Mouse (Mus musculus) CH12.LX (cell line): Measurements from ENCODE around the gene Txlng. TPM values are rescaled to one million over a fixed set of nuclear protein-coding genes. Genes with fewer than 3 reads are reported as not detected.

Experiments
- DNase-seq: peaks from one replicate; pipeline ENCODE4 v3.0.0-alpha.2; 2013; ENCODE audit errors: extremely low read depth
- H3K27ac ChIP-seq: 2 replicates; pipeline ENCODE4 v1.5.1; 2012; ENCODE audit warnings: low read depth, mild to moderate bottlenecking, control low read depth, moderate library complexity; ENCODE audit not compliant: insufficient read depth
- H3K27me3 ChIP-seq: replicated peaks from 2 replicates; pipeline ENCODE3; 2012; ENCODE audit warnings: inconsistent platforms
- H3K36me3 ChIP-seq, 2 experiments: replicated peaks in 1 of 2; 2 replicates each; pipeline versions ENCODE3 to v1.6.1; 2012; ENCODE audit warnings: inconsistent platforms in 1 of 2, low read length in 1 of 2, mild to moderate bottlenecking in 1 of 2, mixed read lengths in 1 of 2, moderate library complexity in 1 of 2; ENCODE audit not compliant: control insufficient read depth in 1 of 2, insufficient read depth in 1 of 2
- H3K4me1 ChIP-seq, 2 experiments: 2 replicates each; pipeline ENCODE4 v1.6.1; 2012; ENCODE audit warnings: inconsistent platforms in 1 of 2, moderate library complexity in 1 of 2; ENCODE audit not compliant: insufficient read depth in 2 of 2, control insufficient read depth in 1 of 2
- H3K4me2 ChIP-seq: 2 replicates; pipeline ENCODE4 v1.6.1; 2012; ENCODE audit warnings: low read depth, mild to moderate bottlenecking, control low read depth; ENCODE audit not compliant: poor library complexity, insufficient read depth, severe bottlenecking
- H3K4me3 ChIP-seq, 3 experiments: fragments of 150-350 bp in 1 of 3; sonication (generic) in 1 of 3; replicated peaks in 1 of 3; 2 replicates each; pipeline versions ENCODE3 to v1.5.1; 2011 to 2012; ENCODE audit warnings: low read depth in 2 of 3, low read length in 2 of 3, mild to moderate bottlenecking in 2 of 3, moderate library complexity in 2 of 3, control low read depth in 1 of 3, improper control_type of control experiment in 1 of 3, inconsistent platforms in 1 of 3, mixed read lengths in 1 of 3; ENCODE audit not compliant: poor library complexity in 1 of 3
- H3K79me2 ChIP-seq: replicated peaks from 2 replicates; pipeline ENCODE4 v1.6.1; 2012; ENCODE audit warnings: mild to moderate bottlenecking, moderate library complexity; ENCODE audit not compliant: control insufficient read depth, poor library complexity, insufficient read depth, severe bottlenecking; ENCODE audit errors: extremely low read depth
- H3K9ac ChIP-seq: 2 replicates; pipeline ENCODE4 v1.6.1; 2012; ENCODE audit warnings: low read depth, mild to moderate bottlenecking, control low read depth, moderate library complexity; ENCODE audit not compliant: insufficient read depth
- H3K9me3 ChIP-seq: replicated peaks from 2 replicates; pipeline ENCODE3; 2012; ENCODE audit warnings: low read length, inconsistent platforms, mixed read lengths
- BHLHE40 ChIP-seq: IDR thresholded peaks from 2 replicates; pipeline ENCODE4 v1.6.1; 2011; ENCODE audit warnings: mild to moderate bottlenecking, low read depth, low read length, improper control_type of control experiment
- CHD1 ChIP-seq: IDR thresholded peaks from 2 replicates; pipeline ENCODE4 v1.6.1; 2012; ENCODE audit warnings: low read depth, low read length, improper control_type of control experiment, inconsistent platforms
- CHD2 ChIP-seq: IDR thresholded peaks from 2 replicates; pipeline ENCODE4 v1.6.1; 2011; ENCODE audit warnings: low read length, improper control_type of control experiment
- CTCF ChIP-seq, 2 experiments: IDR thresholded peaks in 1 of 2; conservative IDR thresholded peaks in 1 of 2; 2 replicates each; pipeline ENCODE4 v1.5.1; 2011 to 2012; ENCODE audit warnings: low read depth in 2 of 2, low read length in 2 of 2, improper control_type of control experiment in 1 of 2, inconsistent platforms in 1 of 2, mild to moderate bottlenecking in 1 of 2, moderate library complexity in 1 of 2
- E2F4 ChIP-seq: IDR thresholded peaks from 2 replicates; pipeline ENCODE4 v1.6.1; 2011; ENCODE audit warnings: low read depth, low read length, improper control_type of control experiment; ENCODE audit not compliant: insufficient replicate concordance
- ETS1 ChIP-seq: conservative IDR thresholded peaks from 2 replicates; pipeline ENCODE4 v1.6.1; 2012; ENCODE audit warnings: low read depth, mild to moderate bottlenecking, inconsistent platforms, low read length, improper control_type of control experiment, moderate library complexity
- HCFC1 ChIP-seq: IDR thresholded peaks from 2 replicates; pipeline ENCODE4 v1.6.1; 2012; ENCODE audit warnings: low read depth, mild to moderate bottlenecking, inconsistent platforms, low read length, improper control_type of control experiment
- IRF4 ChIP-seq: IDR thresholded peaks from 2 replicates; pipeline ENCODE4 v1.6.1; 2014; ENCODE audit warnings: low read depth, mild to moderate bottlenecking, inconsistent platforms, low read length, improper control_type of control experiment
- JUN ChIP-seq: IDR thresholded peaks from 2 replicates; pipeline ENCODE4 v1.6.1; 2011; ENCODE audit warnings: low read depth, mild to moderate bottlenecking, low read length, improper control_type of control experiment, moderate library complexity; ENCODE audit not compliant: insufficient read depth
- JUND ChIP-seq: conservative IDR thresholded peaks from 2 replicates; pipeline ENCODE4 v1.6.1; 2011; ENCODE audit warnings: low read depth, low read length, improper control_type of control experiment
- MAFK ChIP-seq: IDR thresholded peaks from 2 replicates; pipeline ENCODE4 v1.6.1; 2011; ENCODE audit warnings: low read length, improper control_type of control experiment; ENCODE audit not compliant: insufficient replicate concordance
- MAZ ChIP-seq: IDR thresholded peaks from 2 replicates; pipeline ENCODE4 v1.6.1; 2012; ENCODE audit warnings: low read depth, mild to moderate bottlenecking, inconsistent platforms, low read length, improper control_type of control experiment, moderate library complexity
- MYC ChIP-seq: IDR thresholded peaks from 2 replicates; pipeline ENCODE4 v1.6.1; 2011; ENCODE audit warnings: low read depth, mild to moderate bottlenecking, improper control_type of control experiment, low read length
- POLR2A ChIP-seq: IDR thresholded peaks from 2 replicates; pipeline ENCODE4 v1.6.1; 2011; ENCODE audit warnings: low read depth, mild to moderate bottlenecking, improper control_type of control experiment, low read length
- POLR2AphosphoS2 ChIP-seq: IDR thresholded peaks from 2 replicates; pipeline ENCODE4 v1.6.1; 2011; ENCODE audit warnings: low read depth, low read length, improper control_type of control experiment
- RAD21 ChIP-seq: IDR thresholded peaks from 2 replicates; pipeline ENCODE4 v1.6.1; 2011; ENCODE audit warnings: low read depth, mild to moderate bottlenecking, low read length, improper control_type of control experiment, moderate library complexity
- RCOR1 ChIP-seq: conservative IDR thresholded peaks from 2 replicates; pipeline ENCODE4 v1.6.1; 2012; ENCODE audit warnings: low read depth, mild to moderate bottlenecking, inconsistent platforms, low read length, improper control_type of control experiment
- SMC3 ChIP-seq: IDR thresholded peaks from 2 replicates; pipeline ENCODE4 v1.6.1; 2011; ENCODE audit warnings: low read depth, low read length, improper control_type of control experiment
- TBP ChIP-seq: conservative IDR thresholded peaks from 2 replicates; pipeline ENCODE4 v1.6.1; 2011; ENCODE audit warnings: low read depth, low read length, improper control_type of control experiment
- USF1 ChIP-seq: IDR thresholded peaks from 2 replicates; pipeline ENCODE4 v1.6.1; 2014; ENCODE audit warnings: low read depth, mild to moderate bottlenecking, inconsistent platforms, low read length, improper control_type of control experiment
- ZKSCAN1 ChIP-seq: IDR thresholded peaks from 2 replicates; pipeline ENCODE4 v1.6.1; 2012; ENCODE audit warnings: low read depth, inconsistent platforms, low read length, improper control_type of control experiment, borderline replicate concordance
- ZMIZ1 ChIP-seq: IDR thresholded peaks from 2 replicates; pipeline ENCODE4 v1.6.1; 2012; ENCODE audit warnings: low read depth, mild to moderate bottlenecking, inconsistent platforms, low read length, improper control_type of control experiment
- dilution Hi-C: fragments of 300-500 bp; cut with MboI; formaldehyde crosslinking; loops from 2 replicates; pipeline ENCODE4 v1.14.3; 2020; ENCODE audit warnings: low sequenced_read_pairs; ENCODE audit not compliant: extremely low pct_unique_long_range_greater_than_20kb, extremely low pct_ligation_motif_present
- in situ Hi-C: fragments of 300-500 bp; cut with MboI; formaldehyde crosslinking; loops from 3 replicates; pipeline ENCODE4 v1.14.3; 2019; ENCODE audit warnings: low sequenced_read_pairs, low pct_ligation_motif_present, low pct_unique_long_range_greater_than_20kb, mixed read lengths
- polyA plus RNA-seq: library from polyadenylated mRNA; unstranded; fragments of >175 nt; gene quantifications from 2 replicates; pipeline ENCODE4 v1.2.1, GENCODE M21; 2012; ENCODE audit warnings: low read depth; ENCODE audit not compliant: insufficient read length
- total RNA-seq, 2 experiments: library from RNA; depleted of rRNA; stranded (reverse); fragments of 300-350 nt in 1 of 2; fragments of >200 nt in 1 of 2; gene quantifications; 2 replicates each; pipeline ENCODE4 v1.2.3; 2012 to 2014

Txlng gene
- total and polyA plus RNA-seq, 3 experiments: 12.7 to 29.2 (median 22.1) TPM

DNA sequence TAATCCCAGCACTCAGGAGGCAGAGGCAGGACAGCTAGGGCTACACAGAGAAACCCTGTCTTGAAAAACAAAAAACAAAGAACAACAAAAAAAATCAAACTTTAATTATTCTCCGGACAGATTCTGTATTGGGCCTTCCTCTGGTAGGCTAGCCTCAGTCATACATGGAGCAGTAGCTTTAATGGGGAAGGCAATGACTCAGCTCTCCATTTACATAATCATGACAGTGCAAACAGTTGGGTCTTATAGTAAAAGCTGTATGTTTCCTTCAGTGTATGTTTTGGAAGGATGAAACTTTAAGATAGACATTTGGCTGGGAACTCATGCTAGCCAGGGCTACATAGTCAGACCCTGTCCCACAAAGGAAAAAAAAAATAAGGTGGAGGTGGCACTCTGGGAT, 19.4 kb upstream of the Txlng start:
- in situ Hi-C loops: loop anchor here (25.0 kb wide), 1 partner anchor 111 kb away; no protein-coding TSS in a partner anchor
- no peak for DNase-seq
- H3K4me3 ChIP-seq: no peak overlapping the region
- H3K9ac ChIP-seq: no peak overlapping the region
- no peak overlapping the region for H3K27ac ChIP-seq
- dilution Hi-C loops: no loop called here
- no peaks in the 10 kb centered on the region for H3K27me3 ChIP-seq
- no peaks in the 10 kb centered on the region for H3K79me2 ChIP-seq
- no peaks in the 10 kb centered on the region for H3K9me3 ChIP-seq
- no peak for TF ChIP-seq JUND
- TF ChIP-seq MAFK: no peak
- TF ChIP-seq RCOR1: no peak
- no peak for TF ChIP-seq E2F4
- no peak for TF ChIP-seq CHD1
- no peak for TF ChIP-seq JUN
- no peak for TF ChIP-seq IRF4
- no peak for TF ChIP-seq ZMIZ1
- no peak for TF ChIP-seq SMC3
- no peak for TF ChIP-seq TBP
- no peak for TF ChIP-seq MYC
- TF ChIP-seq MAZ: no peak
- TF ChIP-seq USF1: no peak
- TF ChIP-seq HCFC1: no peak
- no peak for TF ChIP-seq CTCF (conservative IDR thresholded peaks at IDR 0.05 in 1 of 2, IDR thresholded peaks at IDR 0.05 in 1 of 2; ENCODE audit: low read depth in 2 of 2, low read length in 2 of 2)
- no peaks in the 10 kb centered on the region for H3K36me3 ChIP-seq
- H3K4me1 ChIP-seq: no peaks in the 10 kb centered on the region
- H3K4me2 ChIP-seq: no peak overlapping the region

DNA sequence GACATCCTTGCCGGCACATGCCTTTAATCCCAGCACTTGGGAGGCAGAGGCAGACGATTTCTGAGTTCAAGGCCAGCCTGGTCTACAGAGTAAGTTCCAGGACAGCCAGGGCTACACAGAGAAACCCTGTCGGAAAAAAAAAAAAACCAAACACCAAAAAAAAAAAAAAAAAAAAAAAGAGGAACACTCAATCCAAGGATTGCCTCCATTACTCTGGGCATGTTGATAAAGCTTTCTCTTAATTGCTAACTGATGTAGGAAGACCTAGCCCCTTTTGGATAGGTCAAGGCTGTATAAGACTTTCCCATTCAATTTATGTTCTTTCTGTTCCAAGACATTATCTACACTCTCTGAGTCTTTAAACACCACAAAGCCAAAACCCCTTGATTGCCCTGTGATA, 16.3 kb upstream of the Txlng start:
- H3K36me3 ChIP-seq: no peaks in the 10 kb centered on the region
- H3K27me3 ChIP-seq: no peaks in the 10 kb centered on the region
- H3K27ac ChIP-seq: no peak overlapping the region
- no peaks in the 10 kb centered on the region for H3K79me2 ChIP-seq
- no peak for DNase-seq
- in situ Hi-C loops (loop anchor here (25.0 kb wide), 1 partner anchor 108 kb away; no protein-coding TSS in a partner anchor), dilution Hi-C loops (no loop called here)
- no peak overlapping the region for H3K4me3 ChIP-seq
- no peaks in the 10 kb centered on the region for H3K4me1 ChIP-seq
- H3K9ac ChIP-seq: no peak overlapping the region
- TF ChIP-seq BHLHE40 (no peak), ETS1 (no peak), POLR2A (no peak), IRF4 (no peak), MAFK (no peak), CHD1 (no peak), CTCF (conservative IDR thresholded peaks at IDR 0.05 in 1 of 2, IDR thresholded peaks at IDR 0.05 in 1 of 2; ENCODE audit: low read depth in 2 of 2, low read length in 2 of 2) (no peak), ZKSCAN1 (no peak), POLR2AphosphoS2 (no peak), RAD21 (no peak), CHD2 (no peak)
- TF ChIP-seq, all 38 proteins: peak for 0
- Histone ChIP-seq H3K4me2 (no peak overlapping the region), H3K9me3 (no peaks in the 10 kb centered on the region)
